14 mouse cellular contexts compared by ENCODE assay signal in the genomic region with DNA sequence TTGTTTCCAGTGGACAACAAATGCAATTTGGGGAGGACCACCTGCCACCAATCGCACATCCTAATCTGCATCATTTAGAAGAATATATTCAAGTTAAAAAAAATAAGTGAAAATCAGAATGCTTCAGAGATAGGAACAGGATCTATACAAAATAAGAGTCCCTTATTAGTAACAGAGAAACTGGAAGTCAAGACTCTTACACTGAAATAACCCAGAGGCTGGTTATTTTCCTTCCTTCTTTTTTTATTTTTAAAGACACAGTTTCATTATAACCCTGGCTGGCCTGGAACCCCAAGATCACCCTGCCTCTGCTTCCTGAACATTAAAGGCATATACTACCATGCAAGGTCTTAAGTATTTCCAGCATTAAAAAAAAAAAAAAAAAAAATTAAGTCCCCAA. TPM values are rescaled to one million over a fixed set of nuclear protein-coding genes. Genes with fewer than 3 reads are reported as not detected.
DNase-seq lines count a peak whose midpoint lies in the region; ATAC-seq and TF ChIP-seq lines count a peak whose summit lies in the region.
"Had no signal": no experiment of that assay in that cellular context is flagged by ENCODE, and none has a peak within 500 bp of the region (broad histone marks: within the 10 kb centered on the region; RNA-seq: fewer than 3 reads in every experiment).

No protein-coding gene starts in this region.

- peaks cover 2% of the 10 kb centered on the region; the same call in 1 of the 2 replicates for H3K79me2 ChIP-seq in heart, adult 2 months (replicated peaks; ENCODE audit: control insufficient read depth, insufficient read depth, low read length)

- WGBS in heart, adult 2 months = 57% methylated on average over 1 of the region's 1 CpGs
- 65% methylated on average over 1 of the region's 1 CpGs for WGBS in liver, embryonic 14.5 days (ENCODE audit: insufficient replicate concordance)
- 78% methylated on average over 1 of the region's 1 CpGs for WGBS in liver, embryonic 11.5 days

- peak overlapping the region; percentile 24; the same call in 1 of the 2 replicates for H3K4me2 ChIP-seq in liver, embryonic 14.5 days (ENCODE audit: low read depth)
- no peak overlapping the region; the same call in 1 of the 2 replicates for H3K4me2 ChIP-seq in liver, embryonic 11.5 days
- H3K4me2 ChIP-seq: liver, embryonic 15.5 days had no signal

- no peaks in the 10 kb centered on the region for H3K27me3 ChIP-seq in heart, adult 2 months (ENCODE audit: control insufficient read depth, insufficient read depth, low read length)
- H3K27me3 ChIP-seq in liver, embryonic 14.5 days (ENCODE audit: control insufficient read depth, insufficient read depth, low read length) = no peaks in the 10 kb centered on the region
- H3K27me3 ChIP-seq in liver, embryonic 11.5 days (replicated peaks; ENCODE audit: control insufficient read depth, insufficient read depth, low read length) = no peaks in the 10 kb centered on the region
- H3K27me3 ChIP-seq: liver, embryonic 15.5 days had no signal

- H3K4me1 ChIP-seq in heart, adult 2 months (ENCODE audit: control insufficient read depth, insufficient read depth, low read length) = peaks cover 18% of the 10 kb centered on the region
- H3K4me1 ChIP-seq in liver, embryonic 14.5 days (replicated peaks; ENCODE audit: control insufficient read depth in 2 of 2, insufficient read depth in 2 of 2, low read length in 1 of 2) = peaks cover 3 to 13% of the 10 kb centered on the region in 2 experiments
- H3K4me1 ChIP-seq in liver, embryonic 11.5 days (replicated peaks; ENCODE audit: control insufficient read depth, insufficient read depth, low read length) = peaks cover 21% of the 10 kb centered on the region

- TF ChIP-seq POLR2A in heart, adult 2 months (IDR thresholded peaks at IDR 0.05; ENCODE audit: insufficient read depth, low read depth, low read length) = no peak

- ATAC-seq in liver, embryonic 14.5 days (ENCODE audit: insufficient read depth) = no peak
- no peak for ATAC-seq in liver, embryonic 11.5 days (replicated peaks; ENCODE audit: low FRiP score)
- ATAC-seq in activated CD4-positive, CD25-positive, alpha-beta regulatory T cell, adult 4 months = peak; percentile 58

- peak; percentile 64 for DNase-seq in heart, adult 8-10 months (ENCODE audit: low spot score)
- no peak for DNase-seq in heart, adult 2 months
- no peak for DNase-seq in liver, embryonic 14.5 days (ENCODE audit: low read depth in 3 of 3, low spot score in 3 of 3)
- DNase-seq in liver, embryonic 11.5 days (ENCODE audit: low spot score) = no peak
- peak; percentile 41 for DNase-seq in naive thymus-derived CD4-positive, alpha-beta T cell, adult 2 months (ENCODE audit: low read depth)
- DNase-seq in layer of hippocampus, adult 18-20 months (ENCODE audit: low spot score in 2 of 2) = no peak
- DNase-seq in gastrocnemius, postnatal 14 days = no peak
- DNase-seq: cerebellum, adult 9-11 months; heart, postnatal 14 days; layer of hippocampus, adult 9-11 months; right cerebral cortex, postnatal 25 days; thymus, adult 2 months had no signal

- no peak for TF ChIP-seq CTCF in heart, adult 2 months (IDR thresholded peaks at IDR 0.05)
- no peak for TF ChIP-seq CTCF in liver, embryonic 14.5 days (IDR thresholded peaks at IDR 0.05; ENCODE audit: low read depth)

- TF ChIP-seq EP300 in heart, adult 2 months (IDR thresholded peaks at IDR 0.05; ENCODE audit: insufficient read depth, low read depth, low read length) = no peak
- TF ChIP-seq EP300 in liver, embryonic 14.5 days (IDR thresholded peaks at IDR 0.05; ENCODE audit: low read depth) = no peak

- H3K9ac ChIP-seq in heart, adult 2 months (ENCODE audit: low read depth, low read length) = no peak overlapping the region
- H3K9ac ChIP-seq in liver, embryonic 14.5 days (replicated peaks) = no peak overlapping the region
- no peak overlapping the region for H3K9ac ChIP-seq in liver, embryonic 11.5 days (ENCODE audit: low read depth, low read length)
- H3K9ac ChIP-seq: liver, embryonic 15.5 days had no signal

- intact Hi-C loops in heart, adult 2 months (cut with DNase I) = no loop called here
- intact Hi-C loops in gastrocnemius, postnatal 14 days (cut with DNase I; ENCODE audit: low total_unique reads) = no loop called here

- H3K27ac ChIP-seq in heart, adult 2 months = no peak overlapping the region
- no peak overlapping the region for H3K27ac ChIP-seq in liver, embryonic 14.5 days
- H3K27ac ChIP-seq in liver, embryonic 11.5 days (ENCODE audit: low read depth, low read length) = no peak overlapping the region
- H3K27ac ChIP-seq: liver, embryonic 15.5 days had no signal

- no peaks in the 10 kb centered on the region for H3K9me3 ChIP-seq in liver, embryonic 14.5 days (ENCODE audit: control insufficient read depth, low read length)
- H3K9me3 ChIP-seq in liver, embryonic 11.5 days (ENCODE audit: control insufficient read depth, low read length) = no peaks in the 10 kb centered on the region
- H3K9me3 ChIP-seq: liver, embryonic 15.5 days had no signal

- no peak overlapping the region for H3K4me3 ChIP-seq in heart, adult 2 months
- no peak overlapping the region for H3K4me3 ChIP-seq in liver, embryonic 14.5 days (ENCODE audit: insufficient read depth in 1 of 2, low read depth in 2 of 2, low read length in 2 of 2)
- no peak overlapping the region for H3K4me3 ChIP-seq in liver, embryonic 11.5 days (ENCODE audit: low read depth, low read length)
- H3K4me3 ChIP-seq: liver, embryonic 15.5 days had no signal

- peaks cover 14% of the 10 kb centered on the region for H3K36me3 ChIP-seq in heart, adult 2 months (ENCODE audit: control insufficient read depth, insufficient read depth, low read length)
- no peaks in the 10 kb centered on the region for H3K36me3 ChIP-seq in liver, embryonic 14.5 days (replicated peaks; ENCODE audit: control insufficient read depth, insufficient read depth, low read depth)
- no peaks in the 10 kb centered on the region; the same call in 1 of the 2 replicates for H3K36me3 ChIP-seq in liver, embryonic 11.5 days (ENCODE audit: control insufficient read depth, insufficient read depth, low read length)
- H3K36me3 ChIP-seq: liver, embryonic 15.5 days had no signal

RNA-seq across cellular contexts. Expression of a gene that starts 7.2 kb away (rescaled TPM):
- total RNA-seq in heart, adult 8-10 months (2022) = 10 to 100 TPM; 31.1 to 37.0 (median 35.5) TPM
- total RNA-seq in heart, adult 2 months (2021) = 10 to 100 TPM; 31.2 to 35.1 TPM
- polyA plus RNA-seq in heart, adult 2 months (2012; rRNA removed) = 13.4 and 27.9 TPM in 2 replicates
- 4.4 and 7.1 TPM in 2 replicates for polyA plus RNA-seq in liver, embryonic 14.5 days (2012; rRNA removed)
- 4.5 and 4.8 TPM in 2 replicates for polyA plus RNA-seq in liver, embryonic 14.5 days (2014; fragmentation: Nextera tagmentation; extraction: Ambion mirVana)
- 12.4 and 14.0 TPM in 2 replicates for polyA plus RNA-seq in liver, embryonic 11.5 days (2014; fragmentation: Nextera tagmentation; extraction: Ambion mirVana)
- 10 to 100 TPM; 15.5 to 24.3 TPM for polyA plus RNA-seq in activated CD4-positive, CD25-positive, alpha-beta regulatory T cell, adult 4 months (2017; shearing (Covaris generic))
- 100 to 1,000 TPM; 123 to 128 TPM for total RNA-seq in layer of hippocampus, adult 18-20 months (2021)
- total RNA-seq in gastrocnemius, postnatal 14 days (2021) = 10 to 100 TPM; 32.3 to 33.7 TPM

Comparison
In these comparisons a context has a peak if more than half of its experiments do, and no peak if none do; other contexts are left out.
1. DNase-seq: peak in heart, adult 8-10 months (single experiment) and naive thymus-derived CD4-positive, alpha-beta T cell, adult 2 months (single experiment); none in heart, adult 2 months (0 of 2), liver, embryonic 14.5 days (0 of 3), liver, embryonic 11.5 days (single experiment), layer of hippocampus, adult 18-20 months (0 of 2) and gastrocnemius, postnatal 14 days (single experiment).